Mouse (Mus musculus) stomach, embryonic 14.5 days (tissue): Measurements from ENCODE around the gene Zfp367. TPM values are rescaled to one million over a fixed set of nuclear protein-coding genes. Genes with fewer than 3 reads are reported as not detected.
A peak's percentile ranks its signal among the peaks of the same experiment; 100 is the strongest.

ENCODE experiments used
- ATAC-seq: fragments of 200-750 bp; cut with Nextera tagmentation; 2 replicates; pipeline ENCODE4 v1.8.0; 2017; ENCODE audit warnings: low read depth, moderate TSS enrichment; ENCODE audit not compliant: insufficient number of reproducible peaks, insufficient read depth, low FRiP score
- H3K27ac ChIP-seq: fragments of 300-500 bp; sonication (generic); 2 replicates; pipeline ENCODE4 v1.5.1; 2014; ENCODE audit warnings: mild to moderate bottlenecking, low read length, moderate library complexity, mixed read lengths
- H3K27me3 ChIP-seq: fragments of 300-500 bp; sonication (generic); 2 replicates; pipeline ENCODE4 v1.6.1; 2014; ENCODE audit warnings: low read length, control low read depth, mixed read lengths; ENCODE audit not compliant: control insufficient read depth, insufficient read depth
- H3K36me3 ChIP-seq: fragments of 300-500 bp; sonication (generic); 2 replicates; pipeline ENCODE4 v1.6.1; 2014; ENCODE audit warnings: mild to moderate bottlenecking, control low read depth, low read length, moderate library complexity, mixed read lengths; ENCODE audit not compliant: control insufficient read depth, insufficient read depth
- H3K4me1 ChIP-seq: fragments of 300-500 bp; sonication (generic); 2 replicates; pipeline ENCODE4 v1.6.1; 2014; ENCODE audit warnings: low read length, control low read depth, mixed read lengths; ENCODE audit not compliant: control insufficient read depth, insufficient read depth
- H3K4me2 ChIP-seq: fragments of 300-500 bp; sonication (generic); replicated peaks from 2 replicates; pipeline ENCODE4 v1.6.1; 2014; ENCODE audit warnings: low read depth, low read length, control low read depth
- H3K4me3 ChIP-seq: fragments of 300-500 bp; sonication (generic); 2 replicates; pipeline ENCODE4 v1.5.1; 2014; ENCODE audit warnings: low read depth, low read length, control low read depth
- H3K9ac ChIP-seq: fragments of 300-500 bp; sonication (generic); replicated peaks from 2 replicates; pipeline ENCODE4 v1.6.1; 2014; ENCODE audit warnings: low read depth, mild to moderate bottlenecking, control low read depth, low read length, moderate library complexity, mixed read lengths
- H3K9me3 ChIP-seq: fragments of 300-500 bp; sonication (generic); 2 replicates; pipeline ENCODE4 v1.6.1; 2016; ENCODE audit warnings: low read depth, low read length, control low read depth; ENCODE audit not compliant: control insufficient read depth
- WGBS: fragments of 180-500 bp; shearing (Covaris S2); extraction: QIAGEN DNeasy Blood & Tissue Kit; methylation state at CpG from one replicate; pipeline ENCODE4 v1.1.7; 2014; 5-methylcytosine and 5-hydroxymethylcytosine counted together
- polyA plus RNA-seq: library from polyadenylated mRNA; unstranded; fragments of >200 nt; fragmentation: Nextera tagmentation; extraction: Ambion mirVana; gene quantifications from 2 replicates; pipeline ENCODE4 v1.2.1, GENCODE M21; 2014

Zfp367 gene
- polyA plus RNA-seq, 1 experiment from 2014 or later, result 22.1 TPM

GRCm38 (mm10) chr13:64117442-64117841 is 35.6 kb downstream of the Zfp367 start:
- Histone ChIP-seq H3K27ac (no peak overlapping the region), H3K4me2 (no peak overlapping the region), H3K4me3 (no peak overlapping the region), H3K27me3 (no peaks in the 10 kb centered on the region), H3K36me3 (no peaks in the 10 kb centered on the region), H3K9ac (no peak overlapping the region), H3K9me3 (no peaks in the 10 kb centered on the region), H3K4me1 (no peaks in the 10 kb centered on the region)
- ATAC-seq, result no peak
- 57% methylated on average over 2 of the region's 2 CpGs for WGBS

GRCm38 (mm10) chr13:64110421-64110820 is 42.6 kb downstream of the Zfp367 start:
- Histone ChIP-seq H3K9me3 (no peaks in the 10 kb centered on the region), H3K27me3 (no peaks in the 10 kb centered on the region), H3K36me3 (no peaks in the 10 kb centered on the region), H3K4me3 (no peak overlapping the region), H3K27ac (no peak overlapping the region), H3K4me1 (peaks cover 14% of the 10 kb centered on the region; the same call in 1 of the 2 replicates), H3K9ac (no peak overlapping the region), H3K4me2 (no peak overlapping the region)
- 100% methylated on average over 1 of the region's 1 CpGs for WGBS
- no peak for ATAC-seq

- Histone ChIP-seq H3K27ac (no peak overlapping the region), H3K4me2 (no peak overlapping the region), H3K4me3 (no peak overlapping the region), H3K9ac (no peak overlapping the region), H3K27me3 (no peaks in the 10 kb centered on the region), H3K36me3 (no peaks in the 10 kb centered on the region), H3K9me3 (no peaks in the 10 kb centered on the region), H3K4me1 (peaks cover 14% of the 10 kb centered on the region; the same call in 1 of the 2 replicates)
- WGBS, result 27% methylated on average over 5 of the region's 5 CpGs
- ATAC-seq, result no peak
Observed at GRCm38 (mm10) chr13:64108381-64108850, 44.6 kb downstream of the Zfp367 start.

GRCm38 (mm10) chr13:64107535-64107934 is 45.5 kb downstream of the Zfp367 start:
- 19% methylated on average over 8 of the region's 8 CpGs for WGBS
- no peak overlapping the region for H3K9ac ChIP-seq
- H3K36me3 ChIP-seq, result no peaks in the 10 kb centered on the region
- H3K4me1 ChIP-seq, result peaks cover 14% of the 10 kb centered on the region; the same call in 1 of the 2 replicates
- no peak overlapping the region for H3K27ac ChIP-seq
- H3K27me3 ChIP-seq, result no peaks in the 10 kb centered on the region
- H3K4me2 ChIP-seq, result 0 out of 2 replicates have a peak overlapping the region, but pooled peaks have one; percentile 25
- H3K4me3 ChIP-seq, result no peak overlapping the region
- no peaks in the 10 kb centered on the region for H3K9me3 ChIP-seq
- no peak for ATAC-seq

GRCm38 (mm10) chr13:64107105-64107504 is 45.9 kb downstream of the Zfp367 start:
- no peak overlapping the region for H3K9ac ChIP-seq
- peaks cover 14% of the 10 kb centered on the region; the same call in 1 of the 2 replicates for H3K4me1 ChIP-seq
- no peak overlapping the region for H3K27ac ChIP-seq
- no peak overlapping the region for H3K4me2 ChIP-seq
- no peaks in the 10 kb centered on the region for H3K9me3 ChIP-seq
- no peaks in the 10 kb centered on the region for H3K27me3 ChIP-seq
- WGBS, result 51% methylated on average over 3 of the region's 3 CpGs
- no peak overlapping the region for H3K4me3 ChIP-seq
- no peaks in the 10 kb centered on the region for H3K36me3 ChIP-seq
- ATAC-seq, result no peak

GRCm38 (mm10) chr13:64105690-64106089 is 47.3 kb downstream of the Zfp367 start:
- Histone ChIP-seq H3K4me3 (no peak overlapping the region), H3K9ac (no peak overlapping the region), H3K4me1 (peaks cover 14% of the 10 kb centered on the region; the same call in 1 of the 2 replicates), H3K27ac (no peak overlapping the region), H3K9me3 (no peaks in the 10 kb centered on the region), H3K27me3 (no peaks in the 10 kb centered on the region), H3K4me2 (no peak overlapping the region), H3K36me3 (no peaks in the 10 kb centered on the region)
- ATAC-seq, result 0 out of 2 replicates have a peak, but pooled peaks have one; percentile 63
- WGBS, result 72% methylated on average over 3 of the region's 3 CpGs

- H3K4me3 ChIP-seq, result no peak overlapping the region
- 67% methylated on average over 3 of the region's 3 CpGs for WGBS
- 0 out of 2 replicates have a peak, but pooled peaks have one; percentile 57 for ATAC-seq
Observed at GRCm38 (mm10) chr13:64100186-64100585, 52.8 kb downstream of the Zfp367 start.

GRCm38 (mm10) chr13:64098992-64099391 is 54.0 kb downstream of the Zfp367 start:
- H3K9me3 ChIP-seq, result no peaks in the 10 kb centered on the region
- no peak overlapping the region for H3K27ac ChIP-seq
- H3K36me3 ChIP-seq, result no peaks in the 10 kb centered on the region
- H3K4me3 ChIP-seq, result no peak overlapping the region
- 76% methylated on average over 9 of the region's 9 CpGs for WGBS
- no peak for ATAC-seq
- no peak overlapping the region for H3K4me2 ChIP-seq
- H3K9ac ChIP-seq, result no peak overlapping the region
- no peaks in the 10 kb centered on the region for H3K27me3 ChIP-seq
- H3K4me1 ChIP-seq, result no peaks in the 10 kb centered on the region

More at GRCm38 (mm10) chr13:64100186-64100585, 52.8 kb downstream of the Zfp367 start:
- Histone ChIP-seq H3K36me3 (no peaks in the 10 kb centered on the region), H3K27me3 (no peaks in the 10 kb centered on the region), H3K9me3 (no peaks in the 10 kb centered on the region), H3K4me1 (no peaks in the 10 kb centered on the region), H3K9ac (no peak overlapping the region), H3K4me2 (no peak overlapping the region), H3K27ac (no peak overlapping the region)

- ATAC-seq, result no peak
- Histone ChIP-seq H3K9ac (no peak overlapping the region), H3K9me3 (no peaks in the 10 kb centered on the region), H3K4me3 (no peak overlapping the region), H3K4me2 (no peak overlapping the region), H3K36me3 (no peaks in the 10 kb centered on the region), H3K27ac (no peak overlapping the region), H3K4me1 (0 out of 2 replicates have a peak, but pooled peaks cover 3% of the 10 kb centered on the region), H3K27me3 (no peaks in the 10 kb centered on the region)
- 0% methylated on average over 1 of the region's 1 CpGs for WGBS
Observed at GRCm38 (mm10) chr13:64093341-64093740, 59.7 kb downstream of the Zfp367 start.
